18 mouse cellular contexts compared by ENCODE assay signal in the genomic region with DNA sequence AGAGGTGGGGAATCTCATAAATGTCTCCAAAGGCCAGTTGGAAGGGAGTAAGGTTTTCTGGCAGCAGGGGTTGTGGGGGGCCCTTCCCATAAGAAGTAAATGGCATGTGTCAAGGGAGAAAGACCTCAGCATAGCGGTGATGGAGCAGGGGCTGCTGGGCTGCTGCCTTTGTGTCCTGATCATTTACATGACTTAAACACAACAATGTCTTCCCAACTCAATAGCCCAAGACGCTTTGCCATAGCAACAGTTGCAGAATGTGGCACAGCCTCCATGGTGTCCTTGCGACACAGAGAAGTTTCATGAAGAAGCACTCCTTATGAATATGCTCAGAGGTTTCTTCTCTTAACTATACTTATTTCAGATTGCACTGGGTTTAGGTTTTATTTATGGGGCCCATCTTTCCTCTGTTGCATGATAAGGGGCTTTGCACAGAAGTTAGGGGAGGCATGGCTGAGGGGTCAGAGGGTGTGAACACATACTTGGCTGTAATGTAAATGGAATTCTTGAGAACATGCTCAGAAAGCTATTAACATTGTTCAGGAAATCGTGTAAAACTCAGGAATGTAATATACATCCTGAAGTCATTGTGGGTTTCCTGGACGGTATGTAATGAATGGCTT.
DNase-seq lines count a peak whose midpoint lies in the region; ATAC-seq and TF ChIP-seq lines count a peak whose summit lies in the region.
"Had no signal": no experiment of that assay in that cellular context is flagged by ENCODE, and none has a peak within 500 bp of the region (broad histone marks: within the 10 kb centered on the region; RNA-seq: fewer than 3 reads in every experiment).

No protein-coding gene starts in this region.

- no peaks in the 10 kb centered on the region for H3K4me1 ChIP-seq in limb, embryonic 14.5 days (ENCODE audit: control insufficient read depth, insufficient read depth, low read length)
- H3K4me1 ChIP-seq in limb, embryonic 10.5 days = no peaks in the 10 kb centered on the region
- H3K4me1 ChIP-seq in heart, adult 2 months (ENCODE audit: control insufficient read depth, insufficient read depth, low read length) = no peaks in the 10 kb centered on the region
- H3K4me1 ChIP-seq: intestine, embryonic 15.5 days had no signal

- no peaks in the 10 kb centered on the region for H3K79me2 ChIP-seq in heart, adult 2 months (replicated peaks; ENCODE audit: control insufficient read depth, insufficient read depth, low read length)

- peak; percentile 4 for DNase-seq in limb, embryonic 14.5 days (ENCODE audit: low spot score)
- no peak for DNase-seq in limb, embryonic 10.5 days (ENCODE audit: low spot score)
- DNase-seq in R1 (ENCODE audit: low read depth, low spot score) = peak; percentile 43
- DNase-seq in embryo, embryonic 9.5 days (ENCODE audit: extremely low spot score) = peak; percentile 19
- peak; percentile 50 for DNase-seq in mesoderm, embryonic 11.5 days (ENCODE audit: low read depth, low spot score)
- no peak for DNase-seq in heart, adult 2 months
- DNase-seq in layer of hippocampus, adult 11-12 months (ENCODE audit: low spot score) = no peak
- no peak for DNase-seq in T-cell, adult 2 months (ENCODE audit: low spot score)
- DNase-seq: adrenal gland, postnatal 25 days; cerebellum, adult 9-10 months; gastrocnemius, adult 2 months; heart, adult 18-20 months; kidney, postnatal 36 days; right cerebral cortex, adult 18-20 months; thymus, postnatal 14 days had no signal

- H3K36me3 ChIP-seq in limb, embryonic 14.5 days (ENCODE audit: control insufficient read depth, insufficient read depth, low read length) = no peaks in the 10 kb centered on the region
- H3K36me3 ChIP-seq in limb, embryonic 10.5 days = no peaks in the 10 kb centered on the region
- no peaks in the 10 kb centered on the region for H3K36me3 ChIP-seq in heart, adult 2 months (ENCODE audit: control insufficient read depth, insufficient read depth, low read length)
- H3K36me3 ChIP-seq: G1E; intestine, embryonic 15.5 days had no signal

- 40% methylated on average over 5 of the region's 5 CpGs for whole genome bisulfite sequencing in limb, embryonic 14.5 days
- WGBS in limb, embryonic 10.5 days = 63% methylated on average over 5 of the region's 5 CpGs
- WGBS in heart, adult 2 months = 62% methylated on average over 5 of the region's 5 CpGs

- intact Hi-C loops in heart, adult 2 months (cut with DNase I) = no loop called here

- no peak for TF ChIP-seq POLR2A in limb, embryonic 14.5 days (IDR thresholded peaks at IDR 0.05; ENCODE audit: borderline replicate concordance, extremely low read depth, insufficient read depth, insufficient read length)
- no peak for TF ChIP-seq POLR2A in heart, adult 2 months (IDR thresholded peaks at IDR 0.05; ENCODE audit: insufficient read depth, low read depth, low read length)

- no peak overlapping the region for H3K27ac ChIP-seq in limb, embryonic 14.5 days (replicated peaks; ENCODE audit: low read depth, low read length)
- no peak overlapping the region for H3K27ac ChIP-seq in limb, embryonic 10.5 days
- H3K27ac ChIP-seq in heart, adult 2 months = no peak overlapping the region
- H3K27ac ChIP-seq: gastrocnemius, adult 2 months; intestine, embryonic 15.5 days; stomach, postnatal 0 days had no signal

- ATAC-seq in limb, embryonic 14.5 days (ENCODE audit: low FRiP score, low read depth) = no peak
- ATAC-seq: intestine, embryonic 15.5 days had no signal

- no peak for TF ChIP-seq CTCF in heart, adult 2 months (IDR thresholded peaks at IDR 0.05)

- no peak overlapping the region for H3K4me3 ChIP-seq in limb, embryonic 14.5 days (replicated peaks; ENCODE audit: low read length)
- H3K4me3 ChIP-seq in limb, embryonic 10.5 days = no peak overlapping the region
- H3K4me3 ChIP-seq in heart, adult 2 months = no peak overlapping the region
- H3K4me3 ChIP-seq: gastrocnemius, adult 2 months; intestine, embryonic 15.5 days had no signal

- TF ChIP-seq EP300 in heart, adult 2 months (IDR thresholded peaks at IDR 0.05; ENCODE audit: insufficient read depth, low read depth, low read length) = no peak

- no peaks in the 10 kb centered on the region; the same call in 1 of the 2 replicates for H3K27me3 ChIP-seq in limb, embryonic 14.5 days (ENCODE audit: control insufficient read depth, insufficient read depth, low read length)
- H3K27me3 ChIP-seq in limb, embryonic 10.5 days (ENCODE audit: low read depth, poor library complexity, severe bottlenecking) = peaks cover 85% of the 10 kb centered on the region
- no peaks in the 10 kb centered on the region for H3K27me3 ChIP-seq in heart, adult 2 months (ENCODE audit: control insufficient read depth, insufficient read depth, low read length)
- H3K27me3 ChIP-seq: intestine, embryonic 15.5 days had no signal

- H3K9me3 ChIP-seq in limb, embryonic 14.5 days (ENCODE audit: control insufficient read depth, low read length) = no peaks in the 10 kb centered on the region
- no peaks in the 10 kb centered on the region for H3K9me3 ChIP-seq in limb, embryonic 10.5 days (replicated peaks)
- H3K9me3 ChIP-seq: G1E; intestine, embryonic 15.5 days had no signal

- H3K9ac ChIP-seq in limb, embryonic 14.5 days (ENCODE audit: low read depth, low read length, severe bottlenecking) = no peak overlapping the region
- H3K9ac ChIP-seq in heart, adult 2 months (ENCODE audit: low read depth, low read length) = no peak overlapping the region
- H3K9ac ChIP-seq: intestine, embryonic 15.5 days had no signal

- no peak overlapping the region for H3K4me2 ChIP-seq in limb, embryonic 14.5 days (replicated peaks; ENCODE audit: low read depth, low read length, severe bottlenecking)
- H3K4me2 ChIP-seq: intestine, embryonic 15.5 days had no signal

Comparison
In these comparisons a context has a peak if more than half of its experiments do, and no peak if none do; other contexts are left out.
1. DNase-seq: peak in limb, embryonic 14.5 days (single experiment), R1 (single experiment), embryo, embryonic 9.5 days (single experiment) and mesoderm, embryonic 11.5 days (single experiment); none in limb, embryonic 10.5 days (single experiment), heart, adult 2 months (0 of 2), layer of hippocampus, adult 11-12 months (single experiment) and T-cell, adult 2 months (single experiment).